Mouse (Mus musculus) bone marrow macrophage, adult 2 months (primary cell): ENCODE results near the gene Cdh18.

Source experiments
- CTCF ChIP-seq: IDR thresholded peaks from 2 replicates; pipeline ENCODE4 v1.5.1; 2012; ENCODE audit warnings: low read depth, mild to moderate bottlenecking, low read length, moderate library complexity
- POLR2A ChIP-seq: IDR thresholded peaks from 2 replicates; pipeline ENCODE4 v1.6.1; 2012; ENCODE audit warnings: mild to moderate bottlenecking, low read depth, low read length, borderline replicate concordance

DNA sequence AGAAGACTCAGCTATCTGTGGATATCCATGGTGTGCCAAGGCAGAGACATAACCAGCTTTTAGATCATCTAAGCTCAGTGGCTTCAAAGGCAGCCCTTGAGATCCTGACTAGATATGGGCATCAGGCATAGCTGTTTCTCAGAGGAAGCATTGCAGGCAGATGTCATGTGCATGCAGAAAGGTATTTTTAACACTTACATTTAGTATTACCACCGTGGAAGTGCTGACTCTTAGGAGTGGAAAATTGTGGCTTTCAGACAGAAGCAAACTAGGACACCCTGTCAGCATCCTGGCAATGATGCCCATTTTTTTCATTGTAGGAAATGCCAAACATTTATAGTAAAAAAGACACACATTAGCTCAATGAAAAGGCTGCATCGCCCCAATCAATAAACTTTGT, 503.2 kb downstream of the Cdh18 start:
- TF ChIP-seq CTCF = no peak
- TF ChIP-seq POLR2A = no peak
